Mouse (Mus musculus) frontal cortex, postnatal 14 days (tissue): ENCODE measurements around the gene Bmp7.

Experiments
- DNase-seq, 2 experiments: peaks; one replicate each; pipeline ENCODE4 v3.0.0; 2022; ENCODE audit warnings: low spot score in 2 of 2

Bmp7 gene

DNA sequence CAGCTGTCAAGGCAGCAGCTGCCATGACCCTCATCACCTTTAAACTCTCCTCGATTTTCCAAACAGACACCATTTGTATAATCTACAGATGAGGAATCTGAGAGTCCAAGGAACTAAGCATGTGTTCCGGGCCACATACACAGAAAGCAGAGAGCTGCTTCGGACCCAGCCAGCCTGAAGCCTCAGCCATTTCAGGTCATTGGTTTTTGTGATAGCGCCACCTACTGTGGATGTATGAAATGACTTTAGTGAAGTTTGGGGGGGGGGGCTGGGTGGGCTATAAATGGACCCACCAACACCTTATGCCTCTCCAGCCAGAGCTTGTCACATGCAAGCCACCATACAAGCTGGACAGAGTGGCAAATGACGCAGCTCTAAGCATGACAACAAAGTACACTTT, 8.9 kb upstream of the Bmp7 start:
- DNase-seq, result no peak

DNA sequence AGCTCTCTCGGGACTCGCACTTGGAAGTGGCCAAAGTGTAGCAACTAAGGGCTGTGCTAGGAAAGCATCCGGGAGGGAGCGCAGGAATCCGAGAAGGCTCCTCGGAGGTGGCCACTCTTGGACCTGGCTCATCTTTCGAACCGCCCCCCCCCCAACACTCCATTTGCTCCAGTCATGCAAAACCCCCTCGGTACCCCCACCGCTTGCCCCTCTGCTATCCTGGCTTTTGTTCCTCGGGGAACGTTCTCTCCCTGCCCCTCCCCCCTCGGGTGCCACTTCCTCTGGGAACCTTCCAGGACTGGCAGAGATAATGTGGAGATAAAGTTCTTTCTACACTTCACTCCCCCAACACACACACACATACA, 660 bp upstream of the Bmp7 start:
- no peak for DNase-seq

DNA sequence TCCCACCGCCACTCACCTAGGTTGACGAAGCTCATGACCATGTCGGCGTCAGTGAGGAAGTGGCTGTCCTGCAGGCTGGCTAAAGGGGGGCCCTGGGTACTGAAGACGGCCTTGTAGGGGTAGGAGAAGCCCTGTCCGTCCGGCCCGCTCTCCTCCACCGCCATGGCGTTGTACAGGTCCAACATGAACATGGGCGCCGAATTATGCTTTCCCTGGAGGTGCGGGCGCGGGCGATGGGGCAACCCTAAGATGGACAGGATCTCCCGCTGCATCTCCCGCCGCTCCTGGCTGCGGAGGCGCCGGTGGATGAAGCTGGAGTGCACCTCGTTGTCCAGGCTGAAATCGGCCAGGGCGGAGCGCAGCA, 500 bp downstream of the Bmp7 start:
- no peak for DNase-seq

DNA sequence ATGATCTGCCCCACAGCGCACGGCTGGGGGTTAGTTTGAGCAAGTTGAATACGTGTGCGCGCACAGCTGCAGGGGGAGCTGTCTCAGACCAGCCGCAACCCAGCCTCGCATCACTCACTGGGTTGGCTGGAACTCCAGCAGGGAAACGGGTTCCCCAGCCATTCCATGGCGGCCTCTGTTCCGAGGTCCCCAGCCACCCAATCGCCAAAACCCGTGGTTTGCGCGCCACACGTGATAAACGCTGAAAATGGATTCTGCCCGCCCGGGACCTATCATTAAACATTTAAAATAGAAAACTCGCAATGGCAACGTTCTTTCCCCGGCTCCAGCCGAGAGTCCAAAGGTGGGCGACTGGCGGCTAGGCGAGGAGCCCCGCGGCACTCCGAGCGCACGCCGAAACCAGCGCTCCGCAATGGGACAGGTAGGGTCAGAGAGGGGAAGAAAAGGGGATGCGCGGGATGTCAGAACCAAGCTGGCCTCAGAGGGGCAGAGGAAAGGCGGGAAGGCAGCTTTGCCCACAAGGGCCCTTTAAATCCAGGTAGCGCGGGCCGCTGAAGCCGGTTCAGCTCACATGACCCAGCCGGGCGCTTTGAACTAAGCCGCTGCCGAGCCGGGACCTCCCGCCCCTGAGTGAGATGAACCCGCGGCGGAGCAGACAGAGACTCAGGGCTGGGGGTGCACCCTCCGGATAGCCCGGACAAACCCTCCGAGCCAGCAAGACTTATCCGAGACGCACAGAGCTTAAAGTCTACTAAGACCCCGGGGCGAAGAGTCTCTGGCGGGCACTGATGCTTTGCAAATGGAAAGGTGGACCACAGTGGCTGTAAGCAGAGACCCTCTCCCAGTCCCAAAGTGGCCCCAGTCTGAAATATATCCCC, 1.1 kb downstream of the Bmp7 start:
- no peak for DNase-seq

DNA sequence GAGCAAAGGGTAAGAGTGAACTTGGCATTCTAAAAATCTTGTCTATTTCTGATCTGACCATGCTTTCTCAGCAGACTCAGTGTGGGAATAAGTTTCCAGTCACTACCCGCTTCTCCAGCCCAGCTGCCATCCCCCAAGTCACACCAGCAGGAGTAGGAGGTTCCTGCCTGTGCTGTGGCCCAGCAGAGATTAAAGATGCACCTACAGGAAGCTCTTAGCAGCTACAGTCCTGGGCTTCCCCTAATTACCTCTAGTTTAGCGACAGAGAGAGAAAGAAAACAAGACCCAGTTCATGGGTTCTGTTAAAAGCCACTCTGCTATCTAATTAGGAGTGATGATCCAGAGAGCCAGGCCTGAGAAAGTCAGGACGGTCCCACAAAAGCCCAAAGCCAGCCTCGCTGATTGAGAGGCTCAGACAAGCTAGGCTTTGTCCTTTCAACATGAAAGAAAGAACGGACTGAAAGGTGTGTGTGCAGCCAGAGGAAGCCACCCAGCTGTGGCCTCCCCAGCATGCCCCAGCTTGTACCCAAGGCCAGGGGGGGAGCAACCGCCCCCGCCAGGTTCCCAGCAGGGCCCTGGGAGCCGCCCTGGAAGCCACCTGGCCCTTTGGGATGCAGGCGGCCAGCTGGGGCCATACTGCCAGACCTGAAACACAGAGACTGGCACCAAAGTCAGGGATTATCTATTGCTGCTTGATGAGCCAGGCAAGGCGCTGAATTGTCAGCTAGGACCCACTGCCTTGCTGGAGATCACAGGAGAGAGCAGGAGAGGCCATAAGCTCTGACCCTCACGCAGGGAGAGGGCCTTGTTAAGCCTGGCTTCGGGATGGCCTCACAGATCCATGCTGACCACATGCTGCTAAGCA, 2.6 kb downstream of the Bmp7 start:
- no peak for DNase-seq

DNA sequence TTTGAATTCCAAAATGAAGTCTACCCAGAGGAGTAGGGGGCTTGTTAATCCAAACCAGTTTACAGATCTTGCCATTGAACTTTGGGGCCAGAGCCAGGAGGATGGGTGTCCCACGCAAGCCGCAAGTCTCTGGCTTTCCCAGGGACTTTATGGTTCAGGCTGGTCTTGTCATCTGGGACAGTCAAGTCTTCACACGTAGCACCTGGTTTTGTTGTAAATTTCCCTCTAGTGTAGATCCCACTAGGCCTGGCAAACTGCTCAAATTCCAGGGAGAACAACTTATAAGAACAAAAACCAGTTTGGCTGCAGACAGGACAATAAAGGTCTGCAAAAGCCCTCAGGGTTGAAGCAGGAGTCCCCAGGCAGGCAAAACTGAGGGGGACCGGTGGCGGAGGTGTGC, 3.3 kb downstream of the Bmp7 start:
- DNase-seq, result no peak

DNA sequence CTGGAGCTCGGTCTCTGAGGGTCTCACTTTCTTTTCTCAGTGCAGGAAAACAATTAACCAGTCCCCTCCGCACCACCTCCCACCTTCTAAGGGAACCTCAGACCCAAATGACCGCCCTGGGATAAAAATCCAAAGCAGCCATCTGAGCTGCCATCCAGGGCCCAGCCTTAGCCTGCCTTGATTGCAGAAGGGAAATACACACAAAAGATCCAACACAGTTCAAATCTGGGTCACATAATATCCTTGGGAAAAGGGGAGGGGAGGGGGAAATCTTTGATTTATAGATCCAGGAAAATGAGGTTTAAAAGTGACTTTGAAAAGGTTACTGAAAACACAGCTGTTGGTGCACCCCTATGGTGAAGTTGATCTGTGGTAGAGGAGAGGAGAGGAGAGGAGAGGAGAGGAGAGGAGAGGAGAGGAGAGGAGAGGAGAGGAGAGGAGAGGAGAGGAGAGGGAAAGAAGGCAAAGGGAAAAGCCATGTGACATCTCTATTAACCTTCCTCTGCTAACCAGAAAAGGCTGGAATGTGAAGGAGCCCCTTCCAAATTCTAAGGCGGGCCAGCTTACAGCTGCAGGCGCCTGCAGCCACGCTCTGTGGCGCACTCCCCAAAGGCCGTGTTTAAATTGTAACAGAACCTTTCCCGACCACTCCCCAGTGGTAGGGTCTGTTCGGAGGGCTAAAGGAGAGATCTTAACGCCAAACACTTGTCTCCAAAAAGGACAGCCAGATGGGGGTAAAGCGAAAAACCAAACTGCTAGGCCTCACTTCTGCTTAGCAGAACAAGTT, 4.2 kb downstream of the Bmp7 start:
- DNase-seq, result no peak

DNA sequence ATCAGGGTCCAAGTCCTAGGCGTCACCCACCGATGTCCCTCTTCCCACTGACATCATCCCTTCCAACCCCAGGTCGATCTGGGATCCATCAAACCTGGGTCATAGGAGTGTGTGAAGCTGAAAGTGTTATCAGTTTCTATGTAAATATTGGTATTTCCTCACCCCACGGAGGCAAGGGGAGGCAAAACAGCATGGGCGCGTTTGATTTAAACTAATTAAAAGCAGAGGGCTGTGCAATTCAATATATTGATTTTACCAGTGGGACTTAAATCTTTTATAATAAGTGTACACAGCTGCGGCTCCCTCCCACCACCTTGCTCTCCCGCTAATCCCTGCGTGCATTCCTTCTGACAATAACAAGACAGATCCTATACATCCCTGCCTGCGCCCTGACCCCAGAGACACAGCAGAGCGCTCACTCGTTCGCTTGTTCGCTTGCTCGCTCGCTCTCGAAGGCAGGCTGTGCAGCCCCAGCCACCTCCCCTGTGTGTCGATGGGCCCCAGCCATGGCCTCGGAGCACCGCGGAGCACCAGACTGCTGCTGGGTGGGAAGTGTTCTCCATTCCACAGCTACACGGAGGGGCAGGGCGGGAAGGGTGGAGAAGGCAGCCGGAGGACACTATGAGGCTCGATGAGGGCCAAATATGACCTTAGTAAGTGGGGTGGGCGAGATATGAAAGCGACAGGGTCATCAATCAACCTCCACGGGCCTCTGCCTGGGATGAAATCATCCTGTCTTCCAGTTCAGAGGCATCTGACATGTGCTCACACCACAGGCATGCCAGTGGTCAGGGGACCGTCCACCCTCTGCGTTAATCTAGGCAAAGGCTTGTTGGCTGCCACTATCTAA, 5.0 kb downstream of the Bmp7 start:
- no peak for DNase-seq

DNA sequence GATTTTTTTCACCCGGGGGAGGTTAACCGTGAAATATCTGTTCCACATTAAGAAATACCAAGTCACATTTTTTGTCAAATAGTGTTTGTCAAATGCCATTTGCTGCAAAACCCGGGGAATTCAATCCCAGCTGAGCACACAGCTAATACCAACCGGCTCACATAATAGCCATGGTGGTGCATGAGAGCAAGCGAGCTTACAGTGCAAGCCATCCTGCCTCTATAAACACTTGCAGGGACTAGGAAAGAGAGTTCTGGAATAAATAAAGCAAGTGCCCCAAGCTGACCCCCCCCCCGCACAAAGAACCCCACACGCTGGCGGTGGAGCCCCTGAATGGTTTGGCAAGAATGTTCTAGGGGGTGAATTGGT, 5.7 kb downstream of the Bmp7 start:
- DNase-seq, result no peak

DNA sequence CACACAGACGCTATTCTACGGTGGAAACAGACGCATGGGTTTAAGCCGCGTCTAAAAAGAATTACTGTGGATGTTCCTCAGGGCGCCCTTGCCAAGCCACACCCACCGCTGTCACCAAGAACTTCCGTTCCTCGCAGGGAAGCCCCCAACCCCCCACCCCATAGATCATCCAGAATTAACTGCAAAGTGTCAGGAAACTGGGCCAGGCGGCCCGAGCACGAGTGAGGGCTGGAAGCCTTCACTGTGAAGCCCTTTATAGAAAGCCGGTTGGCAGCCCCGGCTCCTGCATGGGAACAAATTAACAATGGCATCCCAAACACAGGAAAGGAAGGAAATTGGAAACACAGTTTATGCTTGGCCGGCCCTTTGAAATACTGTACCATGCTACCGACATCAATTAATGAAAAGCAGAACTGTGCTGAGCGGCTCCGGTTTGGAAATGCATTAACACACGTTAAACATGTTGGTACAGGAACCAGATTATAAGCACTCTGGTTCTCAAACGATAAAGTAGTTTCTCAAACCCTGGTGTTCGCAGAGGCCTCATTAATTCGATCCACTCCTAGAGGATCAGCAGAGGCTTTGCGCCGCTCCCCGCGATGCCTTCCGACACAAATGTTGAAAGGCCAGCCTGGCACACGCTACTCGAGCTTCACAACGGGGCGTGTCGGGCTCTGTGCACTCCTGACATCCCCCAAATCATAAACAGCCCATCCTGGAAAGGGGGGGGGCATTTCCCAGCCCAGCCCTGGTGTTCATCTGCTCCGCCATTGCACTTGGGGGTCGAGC, 6.3 kb downstream of the Bmp7 start:
- DNase-seq, result no peak

DNA sequence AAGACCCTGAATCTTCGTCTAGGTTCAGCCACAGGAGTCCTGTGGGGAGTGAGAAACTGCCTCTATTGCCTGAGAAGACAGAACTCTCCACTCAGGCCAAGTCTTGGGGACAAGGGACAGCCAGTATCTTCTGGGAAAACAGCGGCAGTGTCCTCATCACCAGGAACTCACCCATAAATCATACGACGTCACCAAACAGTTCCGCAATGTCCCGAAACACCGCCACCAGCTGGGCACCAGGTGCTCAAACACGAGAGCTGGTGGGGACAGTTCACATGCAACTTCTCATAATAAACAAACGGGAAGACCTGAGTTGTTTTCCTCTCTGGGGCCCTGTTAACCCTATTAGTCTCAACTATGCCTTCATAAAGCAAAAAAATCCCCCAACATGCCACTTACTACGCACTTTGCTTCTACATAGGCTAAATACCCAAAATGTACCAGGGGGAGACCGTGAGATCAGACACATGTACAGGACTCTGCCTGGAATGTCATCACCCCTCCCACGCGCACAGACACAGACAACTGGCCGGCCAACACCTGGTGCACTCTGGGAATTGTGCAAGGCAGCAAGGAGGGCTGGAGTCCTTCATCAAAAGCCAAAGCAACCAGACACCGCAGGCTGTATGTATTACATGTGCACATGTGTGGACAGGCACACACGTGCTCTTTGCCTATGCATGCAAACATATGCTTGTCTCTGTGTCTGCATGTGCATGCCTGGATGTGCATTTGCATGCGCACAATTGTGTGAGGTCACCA, 8.8 kb downstream of the Bmp7 start:
- DNase-seq, result no peak

DNA sequence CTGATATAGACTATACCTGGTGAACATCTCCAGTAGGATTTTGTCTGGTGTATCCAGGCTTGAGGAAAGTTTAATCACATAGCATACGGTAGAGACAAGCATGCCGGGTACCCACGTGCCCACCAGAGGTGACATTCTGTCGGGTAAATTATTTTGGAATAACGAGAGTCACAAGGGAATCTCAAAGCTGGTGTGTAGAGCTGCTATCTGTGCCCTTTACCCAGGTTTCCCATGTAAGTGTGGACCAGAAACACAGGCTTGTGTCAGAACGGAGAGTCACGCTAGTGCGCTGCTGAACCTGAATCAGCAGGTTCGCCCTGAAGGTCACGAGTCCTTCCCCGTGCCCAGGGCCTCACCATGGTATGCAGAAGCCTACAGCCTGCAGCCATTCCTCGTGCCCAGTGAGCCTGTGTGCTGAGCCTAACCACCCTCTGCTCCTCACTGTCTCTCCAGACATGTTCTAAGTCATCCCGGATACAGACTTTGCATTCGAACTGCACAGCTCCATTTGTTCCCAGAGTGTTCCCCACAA, 10.2 kb downstream of the Bmp7 start:
- DNase-seq, result no peak

DNA sequence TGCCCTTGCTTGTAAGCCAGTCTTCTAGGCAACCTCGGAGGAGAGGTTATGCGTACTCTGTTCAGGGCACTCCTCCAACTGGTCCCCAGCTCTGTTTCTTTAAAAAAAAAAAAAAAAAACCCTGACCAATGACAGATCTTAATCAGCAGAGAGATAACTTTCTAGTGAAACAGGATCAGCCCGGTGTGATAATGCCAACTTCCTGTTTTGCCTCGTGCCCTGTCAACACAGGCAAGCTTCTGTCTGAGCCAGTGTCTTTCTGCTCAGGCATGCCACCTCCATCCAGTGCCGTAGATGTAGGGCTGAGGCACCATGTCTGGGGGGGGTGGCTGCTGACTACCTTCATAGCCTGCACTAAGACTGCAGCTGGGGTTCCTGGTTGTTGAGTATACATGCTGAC, 12.5 kb downstream of the Bmp7 start:
- DNase-seq, result no peak

DNA sequence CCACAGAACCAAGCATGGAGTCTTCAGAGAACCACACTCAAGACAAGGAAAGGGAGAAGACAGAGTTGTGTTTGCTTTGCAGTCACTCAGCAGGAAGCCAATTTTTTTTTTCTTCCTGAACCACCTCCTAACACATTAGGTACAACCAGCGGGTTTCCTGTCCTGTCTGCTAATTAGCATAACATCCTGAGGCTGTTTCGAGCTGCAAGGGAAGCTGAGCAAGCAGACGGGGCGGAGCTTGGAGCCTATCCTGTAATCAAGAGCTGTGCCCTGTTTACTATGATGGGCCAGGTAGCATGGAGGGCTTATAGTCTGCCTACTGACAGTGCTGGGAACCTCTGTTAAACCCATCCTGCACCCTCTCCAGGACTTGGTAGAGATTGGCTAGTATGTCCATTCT, 13.8 kb downstream of the Bmp7 start:
- no peak for DNase-seq

DNA sequence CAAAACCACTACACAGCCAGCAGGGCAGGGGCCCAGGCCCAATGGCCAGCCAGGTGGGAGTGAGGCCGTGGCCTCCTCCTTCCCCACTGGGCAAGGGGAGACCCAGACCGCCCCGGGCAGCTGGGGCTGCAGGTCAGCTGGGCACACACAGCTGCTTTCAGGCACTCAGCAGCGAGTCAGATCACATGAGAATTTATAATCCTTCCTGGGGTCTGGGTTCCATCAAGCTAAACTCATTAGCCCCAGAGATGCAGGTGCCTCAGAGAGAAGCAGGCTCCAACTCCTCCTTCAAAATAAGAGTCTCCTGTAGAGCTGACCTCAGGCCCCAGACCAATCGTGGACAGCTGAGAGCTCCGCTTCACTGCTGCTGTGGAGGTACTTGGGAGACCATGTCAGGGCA, 15.2 kb downstream of the Bmp7 start:
- no peak for DNase-seq

DNA sequence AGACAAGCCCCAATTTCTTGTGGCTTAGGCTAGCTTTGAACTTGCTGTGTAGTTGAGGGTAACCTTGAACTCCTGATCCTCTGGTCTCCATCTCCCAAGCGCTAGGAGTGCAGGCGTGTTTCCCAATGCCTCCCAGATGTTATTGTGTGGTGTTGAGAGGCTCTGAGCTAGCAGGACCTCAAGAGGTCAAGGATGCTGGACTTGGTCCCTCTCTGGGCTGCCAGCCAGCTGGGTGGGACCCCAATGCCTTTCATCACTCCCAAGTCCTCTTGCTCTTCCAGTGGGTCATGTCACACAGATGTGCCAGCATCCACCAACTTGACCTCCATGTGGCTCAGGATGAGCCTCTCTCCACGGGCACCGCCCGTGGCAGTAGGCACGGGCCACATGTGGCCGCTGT, 16.9 kb downstream of the Bmp7 start:
- no peak for DNase-seq

DNA sequence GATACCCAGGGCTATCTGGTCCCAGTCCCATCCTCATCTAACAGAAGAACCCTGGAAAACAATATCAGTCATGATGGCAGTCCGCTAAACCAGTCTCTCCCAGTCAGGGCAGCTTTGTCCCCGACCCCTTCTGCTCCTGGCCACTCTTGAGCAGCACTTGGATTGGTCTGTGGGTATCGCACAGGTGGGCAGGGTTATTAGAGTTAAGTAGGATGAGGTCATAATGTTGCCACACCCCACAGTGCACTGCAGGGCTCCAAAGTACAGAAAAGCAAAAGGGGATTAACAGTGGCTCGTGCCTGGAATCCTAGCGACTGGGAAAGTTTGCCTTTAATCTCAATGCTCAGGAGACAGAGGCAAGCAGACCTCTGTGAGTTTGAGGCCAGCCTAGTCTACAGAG, 17.5 kb downstream of the Bmp7 start:
- DNase-seq, result no peak

DNA sequence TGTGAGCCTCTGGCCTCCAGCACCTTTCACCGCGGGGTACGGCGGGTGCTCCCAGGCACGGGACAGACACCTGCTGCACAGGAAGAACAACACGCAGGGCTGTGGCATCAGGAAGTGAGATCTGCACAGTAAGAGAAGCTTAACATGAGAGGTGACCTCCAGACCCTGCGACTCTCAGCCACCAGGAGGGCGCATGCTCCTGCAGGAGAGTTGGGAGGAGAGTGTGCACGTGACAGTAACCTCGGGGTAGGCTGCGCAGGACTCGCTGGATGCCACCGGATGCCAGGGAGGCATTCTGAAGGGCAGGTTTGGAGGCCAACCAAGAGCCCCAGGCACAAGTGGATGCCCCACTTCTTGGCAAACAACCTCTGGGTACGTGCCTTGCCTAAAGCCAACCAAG, 26.1 kb downstream of the Bmp7 start:
- DNase-seq, result no peak

DNA sequence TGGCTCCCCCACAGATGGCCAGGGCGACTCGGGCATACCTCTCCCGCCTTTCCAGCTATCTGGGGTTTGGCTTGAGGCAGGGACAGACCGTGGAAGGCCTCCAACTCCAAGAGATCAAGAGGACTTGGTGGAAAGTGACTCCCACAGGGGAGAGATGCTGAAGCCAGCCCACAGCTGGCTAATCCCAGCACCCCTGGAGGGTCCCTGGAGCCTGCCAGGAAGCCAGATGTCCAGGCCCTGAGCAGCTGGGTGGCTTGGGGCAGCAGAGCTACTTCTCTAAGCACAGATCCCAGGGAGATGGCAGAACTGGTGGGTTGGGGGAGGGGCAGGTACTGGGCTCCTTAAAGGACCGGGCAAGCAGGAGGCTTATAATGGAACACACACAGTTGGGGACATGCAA, 28.4 kb downstream of the Bmp7 start:
- DNase-seq, result no peak

DNA sequence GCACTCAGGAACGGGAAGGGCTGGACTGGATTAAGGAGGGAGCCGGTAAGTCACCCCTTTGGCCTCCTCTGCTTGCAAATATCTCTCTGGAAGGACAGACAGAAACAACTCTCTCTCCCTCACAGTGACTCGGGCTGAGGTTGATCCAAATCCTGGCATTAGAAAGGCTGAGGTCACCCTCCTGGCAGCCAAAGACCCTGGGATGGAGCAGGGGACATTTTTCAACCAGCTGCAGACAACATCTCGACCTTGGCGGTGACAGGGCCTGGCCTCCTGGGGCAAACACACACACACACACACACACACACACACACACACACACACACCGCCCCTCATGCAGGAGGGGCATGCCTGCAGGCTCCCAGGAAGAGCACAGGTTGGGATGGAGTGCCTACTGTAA, 29.0 kb downstream of the Bmp7 start:
- DNase-seq, result no peak
